24 mouse cellular contexts compared by ENCODE assay signal in genomic region chr3:100364706-100365105, GRCm38 (mm10).
A peak's percentile ranks its signal among the peaks of the same experiment; 100 is the strongest.
DNase-seq lines count a peak whose midpoint lies in the region; ATAC-seq lines count a peak whose summit lies in the region.
"Had no signal": no experiment of that assay in that cellular context is flagged by ENCODE, and none has a peak within 500 bp of the region (broad histone marks: within the 10 kb centered on the region; RNA-seq: fewer than 3 reads in every experiment).

No protein-coding gene starts in this region.

- H3K4me3 ChIP-seq in limb, embryonic 10.5 days: no peak overlapping the region
- H3K4me3 ChIP-seq: forebrain, embryonic 13.5 days; heart, adult 2 months; heart, embryonic 13.5 days; limb, embryonic 12.5 days; liver, embryonic 12.5 days; midbrain, embryonic 13.5 days had no signal

- peak; percentile 2 for DNase-seq in layer of hippocampus, postnatal 14 days (ENCODE audit: low spot score in 2 of 2)
- no peak for DNase-seq in layer of hippocampus, adult 8-10 months (ENCODE audit: low spot score in 2 of 2)
- DNase-seq in right cerebral cortex, adult 2 months (ENCODE audit: low spot score in 2 of 2): peak; percentile 11 to 37
- no peak for DNase-seq in right cerebral cortex, postnatal 4 days
- DNase-seq in limb, embryonic 10.5 days (ENCODE audit: low spot score): no peak
- no peak for DNase-seq in thymus, postnatal 14 days
- DNase-seq: adrenal gland, adult 8-10 months; cerebellum, adult 2 months; cerebellum, postnatal 25 days; gastrocnemius, postnatal 36 days; heart, adult 2 months; heart, postnatal 14 days; lung, adult 18-20 months; lung, postnatal 14 days had no signal

- peaks cover 9% of the 10 kb centered on the region; the same call in 1 of the 2 replicates for H3K4me1 ChIP-seq in limb, embryonic 10.5 days
- H3K4me1 ChIP-seq: forebrain, embryonic 13.5 days; heart, embryonic 13.5 days; midbrain, embryonic 13.5 days had no signal

- no peaks in the 10 kb centered on the region for H3K9me3 ChIP-seq in limb, embryonic 10.5 days (replicated peaks)
- H3K9me3 ChIP-seq: forebrain, embryonic 13.5 days; heart, embryonic 13.5 days; limb, embryonic 12.5 days; liver, embryonic 12.5 days; midbrain, embryonic 13.5 days had no signal

- H3K27ac ChIP-seq in limb, embryonic 10.5 days: 0 out of 2 replicates have a peak overlapping the region, but pooled peaks have one; percentile 36
- H3K27ac ChIP-seq: forebrain, embryonic 13.5 days; heart, adult 2 months; heart, embryonic 13.5 days; hindbrain, postnatal 0 days; liver, embryonic 12.5 days; midbrain, embryonic 13.5 days; stomach, postnatal 0 days had no signal

- WGBS in limb, embryonic 10.5 days: 88% methylated on average over 2 of the region's 2 CpGs

- no peaks in the 10 kb centered on the region for H3K27me3 ChIP-seq in limb, embryonic 10.5 days (ENCODE audit: low read depth, poor library complexity, severe bottlenecking)
- H3K27me3 ChIP-seq: forebrain, embryonic 13.5 days; limb, embryonic 12.5 days; midbrain, embryonic 13.5 days had no signal

- H3K36me3 ChIP-seq in limb, embryonic 10.5 days: no peaks in the 10 kb centered on the region
- H3K36me3 ChIP-seq: heart, embryonic 13.5 days; limb, embryonic 12.5 days; liver, embryonic 12.5 days; midbrain, embryonic 13.5 days had no signal

- no peak for ATAC-seq in CD4-positive, CD25-positive, alpha-beta regulatory T cell, adult 4 months
- ATAC-seq: activated CD4-positive, CD25-positive, alpha-beta regulatory T cell, adult 4 months; forebrain, embryonic 13.5 days; hindbrain, postnatal 0 days; intestine, embryonic 16.5 days; liver, embryonic 12.5 days; midbrain, embryonic 13.5 days had no signal

Comparison
In these comparisons a context has a peak if more than half of its experiments do, and no peak if none do; other contexts are left out.
1. DNase-seq: peak in layer of hippocampus, postnatal 14 days (2 of 2) and right cerebral cortex, adult 2 months (2 of 2); none in layer of hippocampus, adult 8-10 months (0 of 2), right cerebral cortex, postnatal 4 days (single experiment), limb, embryonic 10.5 days (single experiment) and thymus, postnatal 14 days (single experiment).